Mouse (Mus musculus) lung, adult 2 months (tissue): ENCODE data around the gene B3galt5.

ENCODE experiments used
- CTCF ChIP-seq: fragments of 200-500 bp; IDR thresholded peaks from 2 replicates; pipeline ENCODE4 v1.5.1; 2011; ENCODE audit warnings: mild to moderate bottlenecking, low read length, control low read depth; ENCODE audit not compliant: insufficient read depth
- POLR2A ChIP-seq: fragments of 200-500 bp; IDR thresholded peaks from 2 replicates; pipeline ENCODE4 v1.6.1; 2011; ENCODE audit warnings: low read depth, mild to moderate bottlenecking, control low read depth, low read length, borderline replicate concordance; ENCODE audit errors: extremely low read depth

DNA sequence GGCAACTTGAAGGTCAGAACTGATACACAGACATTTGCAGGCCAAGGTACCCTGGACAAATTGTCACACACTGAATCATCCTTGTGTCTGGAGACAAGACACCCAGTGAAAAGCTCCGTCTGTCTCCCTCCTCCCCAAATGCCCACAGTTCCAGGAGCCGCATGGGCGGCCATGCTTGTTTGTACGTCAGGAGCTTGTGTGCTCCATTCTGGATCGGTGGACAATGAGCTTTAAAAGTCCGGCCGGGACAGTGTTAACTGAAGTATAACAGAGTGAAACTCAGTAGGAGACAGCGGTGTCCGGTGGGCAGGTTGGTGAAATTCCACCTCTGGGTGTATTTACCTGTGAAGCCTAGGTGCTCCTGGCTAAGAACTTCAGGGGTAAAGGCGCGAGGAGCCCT, 129.3 kb downstream of the B3galt5 start:
- TF ChIP-seq CTCF (no peak), POLR2A (no peak)
